Mouse (Mus musculus): Measurements from ENCODE around the gene Tas2r138.

GRCm38 (mm10) chr6:40613260-40613852 is at the start of gene Tas2r138:
- no peak for TF ChIP-seq CTCF (IDR thresholded peaks at IDR 0.05; ENCODE audit: control insufficient read depth, insufficient read depth, insufficient read length)
- TF ChIP-seq USF1 (IDR thresholded peaks at IDR 0.05; ENCODE audit: low read depth), result no peak
- no peak for TF ChIP-seq MYOD1 (IDR thresholded peaks at IDR 0.05; ENCODE audit: control insufficient read depth, insufficient read length, low read depth)
- TF ChIP-seq MYOG (IDR thresholded peaks at IDR 0.05; ENCODE audit: control insufficient read depth, extremely low read depth, insufficient read length), result no peak
